Mouse (Mus musculus) gastrocnemius, adult 2 months (tissue): ENCODE measurements around the gene Rev3l. TPM values are rescaled to one million over a fixed set of nuclear protein-coding genes. Genes with fewer than 3 reads are reported as not detected.
A peak's percentile ranks its signal among the peaks of the same experiment; 100 is the strongest.

Experiments used
- DNase-seq: peaks from one replicate; pipeline ENCODE4 v3.0.0; 2022
- H3K27ac ChIP-seq: fragments of 200-600 bp; 2 replicates; pipeline ENCODE4 v1.8.1; 2022; ENCODE audit warnings: mild to moderate bottlenecking
- H3K4me3 ChIP-seq: fragments of 200-600 bp; 2 replicates; pipeline ENCODE4 v1.8.1; 2022; ENCODE audit warnings: mild to moderate bottlenecking, moderate library complexity
- CTCF ChIP-seq: fragments of 200-600 bp; IDR thresholded peaks from 2 replicates; pipeline ENCODE4 v1.8.1; 2022; ENCODE audit warnings: antibody characterized with exemption, mild to moderate bottlenecking, moderate library complexity
- intact Hi-C: fragments of 180-260 bp; cut with DNase I; formaldehyde crosslinking; loops from one replicate; pipeline ENCODE4 v1.15.1; 2025
- total RNA-seq, 2 experiments: library from RNA; stranded (reverse); gene quantifications; 2 replicates each; pipeline ENCODE4 v1.2.3; 2021

Rev3l gene
- total RNA-seq, 2 experiments from 2014 or later: 27.0 to 55.3 TPM

DNA sequence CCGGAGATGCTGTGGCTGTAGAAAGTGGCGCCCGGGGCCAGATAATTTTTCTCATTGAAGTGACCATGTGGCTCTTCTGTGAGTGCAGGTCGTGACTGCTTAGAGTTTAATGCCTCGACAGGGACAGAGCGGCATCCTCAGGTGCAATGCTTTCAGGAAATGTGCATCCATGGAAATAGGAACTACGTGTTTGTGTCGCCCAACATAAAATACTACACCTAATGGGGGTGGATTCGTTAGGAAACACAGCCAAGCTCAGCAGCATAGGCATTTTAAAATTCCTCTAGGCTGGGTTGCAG is 1.1 kb downstream of the Rev3l start:
- peak overlapping the region; percentile 93 for H3K4me3 ChIP-seq
- intact Hi-C loops: loop anchor here (5.0 kb wide), 2 partner anchors 86 to 196 kb away; no protein-coding TSS in a partner anchor
- DNase-seq: no peak
- H3K27ac ChIP-seq: peak overlapping the region; percentile 100
- TF ChIP-seq CTCF: no peak; the same call in 1 of the 2 replicates

GRCm38 (mm10) chr10:39733421-39733930 is 1.6 kb downstream of the Rev3l start:
- DNase-seq: no peak
- intact Hi-C loops: loop anchor here (5.0 kb wide), 2 partner anchors 86 to 196 kb away; no protein-coding TSS in a partner anchor
- TF ChIP-seq CTCF: no peak
- peak overlapping the region; percentile 93 for H3K4me3 ChIP-seq
- peak overlapping the region; percentile 100 for H3K27ac ChIP-seq

DNA sequence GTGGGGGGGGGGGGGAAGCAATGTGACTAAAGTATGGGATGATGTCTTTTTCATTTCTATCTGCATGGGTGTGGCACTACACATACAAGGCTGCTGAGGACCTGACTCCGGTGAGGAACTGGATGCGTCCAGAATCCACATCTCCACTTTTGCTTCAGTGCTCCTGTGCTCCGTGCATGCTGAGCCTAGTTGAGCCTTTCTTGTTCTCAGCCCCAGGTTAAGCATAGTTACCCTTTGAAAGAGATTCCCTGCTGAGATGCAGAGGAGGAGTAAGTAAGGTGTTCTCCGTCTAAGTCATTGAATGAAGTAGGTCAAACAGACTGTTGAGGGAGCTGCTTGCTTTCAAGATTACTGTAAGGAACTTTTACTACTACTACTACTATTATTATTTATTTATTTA is 4.3 kb downstream of the Rev3l start:
- Histone ChIP-seq H3K27ac (no peak overlapping the region), H3K4me3 (no peak overlapping the region)
- DNase-seq: no peak
- intact Hi-C loops: no loop called here
- TF ChIP-seq CTCF: no peak

- no peak overlapping the region for H3K4me3 ChIP-seq
- intact Hi-C loops: no loop called here
- no peak overlapping the region for H3K27ac ChIP-seq
- no peak for TF ChIP-seq CTCF
- DNase-seq: no peak
Measured at GRCm38 (mm10) chr10:39742057-39742456, 10.1 kb downstream of the Rev3l start.

GRCm38 (mm10) chr10:39764752-39765151 is 32.8 kb downstream of the Rev3l start:
- Histone ChIP-seq H3K4me3 (no peak overlapping the region), H3K27ac (no peak overlapping the region)
- no peak for TF ChIP-seq CTCF
- no peak for DNase-seq
- intact Hi-C loops: no loop called here

DNA sequence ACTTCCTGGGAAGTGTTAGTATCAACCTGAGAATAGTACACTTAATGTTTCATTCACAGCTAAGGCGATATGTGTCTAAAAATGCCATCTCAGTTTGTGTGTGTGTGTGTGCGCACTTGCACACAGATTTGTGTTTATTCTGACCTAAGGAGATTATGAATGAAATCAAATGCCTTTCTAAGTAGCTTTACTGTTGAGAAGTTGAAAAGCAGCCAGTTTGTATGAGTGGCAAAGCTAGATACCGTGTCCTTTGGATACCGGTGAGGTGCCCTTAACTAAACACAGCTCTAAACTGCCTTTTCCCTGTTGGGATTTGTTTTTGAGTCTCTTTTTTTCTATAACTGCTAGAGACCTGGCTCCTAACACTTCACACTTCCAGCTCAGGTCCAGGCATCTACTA is 34.8 kb downstream of the Rev3l start:
- Histone ChIP-seq H3K4me3 (no peak overlapping the region), H3K27ac (no peak overlapping the region)
- DNase-seq: no peak
- intact Hi-C loops: no loop called here
- no peak for TF ChIP-seq CTCF

GRCm38 (mm10) chr10:39772259-39772658 is 40.3 kb downstream of the Rev3l start:
- TF ChIP-seq CTCF: no peak
- intact Hi-C loops: no loop called here
- no peak overlapping the region for H3K27ac ChIP-seq
- DNase-seq: no peak
- H3K4me3 ChIP-seq: no peak overlapping the region

DNA sequence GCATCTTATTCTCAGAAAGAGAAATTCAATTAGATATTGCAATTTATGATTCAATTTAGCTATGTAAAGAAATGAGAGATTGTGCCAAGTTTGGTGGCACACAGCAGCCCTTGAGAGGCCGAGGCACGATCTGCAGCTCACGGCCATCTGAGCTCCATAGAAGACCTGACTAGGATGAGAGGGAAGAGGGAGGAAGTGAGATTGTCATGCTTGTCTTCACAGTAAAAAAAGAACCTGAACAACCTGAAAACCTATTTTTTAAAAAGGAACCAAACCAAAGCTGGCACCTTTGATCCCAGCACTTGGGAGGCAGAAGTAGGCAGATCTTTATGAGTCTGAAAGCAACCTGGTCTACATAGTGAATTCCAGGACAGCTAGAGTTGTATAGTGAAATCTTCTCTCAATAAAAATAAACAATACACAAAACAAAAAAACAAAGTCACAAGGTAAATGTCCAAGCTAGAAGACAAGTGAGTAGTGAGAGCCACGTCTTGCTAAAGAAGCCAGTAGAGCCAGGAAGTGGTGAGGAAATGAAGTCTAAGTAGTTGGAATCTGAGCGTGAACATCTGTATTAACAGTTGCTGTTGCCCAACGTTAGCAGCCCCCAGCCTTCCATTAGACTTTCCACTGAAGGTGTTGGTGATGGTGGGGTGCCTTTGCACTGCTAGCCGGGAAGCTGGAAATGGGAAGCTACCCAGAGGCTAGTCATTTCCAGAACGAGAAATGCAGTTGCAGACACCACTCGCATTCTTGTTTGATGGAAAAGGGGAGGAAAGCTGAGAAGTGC is 42.2 kb downstream of the Rev3l start:
- intact Hi-C loops: no loop called here
- DNase-seq: no peak
- TF ChIP-seq CTCF: no peak

DNA sequence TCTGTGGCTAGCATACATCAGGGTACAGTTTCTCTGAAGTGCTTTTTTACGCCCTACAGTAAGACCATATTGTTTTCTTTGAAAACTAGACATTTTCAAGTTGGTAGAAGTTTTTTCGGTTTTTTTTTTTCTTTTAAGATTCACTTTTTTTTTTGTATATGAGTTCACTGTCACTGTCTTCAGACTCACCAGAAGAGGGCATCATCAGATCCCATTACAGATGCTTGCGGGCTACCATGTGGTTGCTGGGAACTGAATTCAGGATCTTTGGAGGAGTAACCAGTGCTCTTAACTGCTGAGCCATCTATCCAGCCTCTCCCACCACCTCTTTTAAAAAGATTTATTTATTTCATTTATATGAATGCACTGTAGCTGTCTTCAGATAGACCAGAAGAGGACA is 45.0 kb downstream of the Rev3l start:
- TF ChIP-seq CTCF: peak; percentile 20; the same call in 1 of the 2 replicates
- H3K27ac ChIP-seq: no peak overlapping the region
- no peak for DNase-seq
- intact Hi-C loops: no loop called here
- H3K4me3 ChIP-seq: no peak overlapping the region

More for the DNA sequence above, 42.2 kb downstream of the Rev3l start:
- H3K27ac ChIP-seq: no peak overlapping the region
- no peak overlapping the region for H3K4me3 ChIP-seq

GRCm38 (mm10) chr10:39778305-39778704 is 46.4 kb downstream of the Rev3l start:
- no peak for DNase-seq
- no peak overlapping the region for H3K4me3 ChIP-seq
- intact Hi-C loops: no loop called here
- TF ChIP-seq CTCF: no peak
- H3K27ac ChIP-seq: peak overlapping the region; percentile 1; the same call in 1 of the 2 replicates

- TF ChIP-seq CTCF: no peak
- intact Hi-C loops: no loop called here
- Histone ChIP-seq H3K4me3 (no peak overlapping the region), H3K27ac (no peak overlapping the region)
- DNase-seq: no peak
Measured at GRCm38 (mm10) chr10:39785241-39785640, 53.3 kb downstream of the Rev3l start.

DNA sequence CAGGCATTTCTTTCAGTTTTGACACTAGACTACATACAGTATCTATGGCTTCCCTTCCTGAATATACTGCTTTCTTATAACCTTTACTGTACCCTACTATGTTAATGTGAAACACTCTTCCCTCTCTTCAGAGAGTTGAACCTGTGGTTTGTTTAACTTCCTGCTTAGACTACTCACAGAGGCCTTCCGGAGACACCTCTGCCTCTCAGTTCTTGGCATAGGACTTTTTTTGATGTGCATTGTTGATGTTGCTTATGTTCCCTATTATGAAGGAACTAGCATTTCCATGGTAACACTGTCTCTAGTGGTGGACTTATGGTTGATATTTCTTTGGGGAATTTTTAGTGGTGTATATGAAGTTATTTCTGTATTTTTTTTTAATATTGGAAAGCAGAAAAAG is 61.4 kb downstream of the Rev3l start:
- intact Hi-C loops: no loop called here
- Histone ChIP-seq H3K27ac (no peak overlapping the region), H3K4me3 (no peak overlapping the region)
- no peak for TF ChIP-seq CTCF
- DNase-seq: no peak

GRCm38 (mm10) chr10:39811507-39811906 is 79.6 kb downstream of the Rev3l start:
- DNase-seq: peak; percentile 56

GRCm38 (mm10) chr10:39842621-39843020 is 110.7 kb downstream of the Rev3l start:
- intact Hi-C loops: no loop called here
- Histone ChIP-seq H3K27ac (no peak overlapping the region), H3K4me3 (no peak overlapping the region)
- no peak for TF ChIP-seq CTCF
- DNase-seq: no peak

More at GRCm38 (mm10) chr10:39811507-39811906, 79.6 kb downstream of the Rev3l start:
- intact Hi-C loops: no loop called here
- TF ChIP-seq CTCF: peak; percentile 57
- no peak overlapping the region for H3K4me3 ChIP-seq
- no peak overlapping the region for H3K27ac ChIP-seq
